Mouse (Mus musculus) lung, adult 18-20 months (tissue): ENCODE data around the gene Fmnl2.

ENCODE experiments used
- DNase-seq, 2 experiments: peaks; one replicate each; pipeline ENCODE4 v3.0.0; 2022; ENCODE audit warnings: mixed read lengths in 2 of 2

Gene Fmnl2

DNA sequence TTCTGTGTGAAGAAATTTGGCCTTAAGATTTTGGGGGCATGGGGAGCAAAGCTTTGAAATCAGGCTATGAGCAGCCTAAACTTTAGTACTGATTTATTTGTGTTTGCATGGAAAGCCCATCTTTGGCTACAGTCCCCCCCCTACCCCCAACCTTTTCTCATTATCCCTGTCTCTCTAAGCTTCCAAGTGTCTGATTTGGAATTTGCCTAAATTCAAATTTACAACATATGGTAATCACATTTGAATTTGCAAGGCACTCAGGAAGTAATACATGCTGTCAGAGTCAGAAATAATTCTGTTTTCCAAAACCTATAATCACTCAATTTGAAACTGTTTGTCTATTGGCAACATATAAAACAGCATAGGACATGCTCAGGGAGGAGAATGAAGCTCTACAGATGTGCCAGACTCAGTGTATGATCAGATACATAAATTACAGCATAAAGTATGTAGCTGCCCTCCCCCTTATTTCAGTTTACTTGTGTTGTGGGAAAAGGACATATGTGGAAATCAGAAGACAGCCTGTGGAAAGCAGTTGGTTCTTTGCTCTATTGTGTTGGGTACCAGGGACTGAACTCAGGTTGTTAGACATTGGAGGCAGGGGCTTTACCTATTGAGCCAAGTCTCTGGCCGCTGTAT is 190.2 kb downstream of the Fmnl2 start:
- no peak for DNase-seq

- DNase-seq: no peak
Observed at GRCm38 (mm10) chr2:53050376-53050775, 192.7 kb downstream of the Fmnl2 start.

DNA sequence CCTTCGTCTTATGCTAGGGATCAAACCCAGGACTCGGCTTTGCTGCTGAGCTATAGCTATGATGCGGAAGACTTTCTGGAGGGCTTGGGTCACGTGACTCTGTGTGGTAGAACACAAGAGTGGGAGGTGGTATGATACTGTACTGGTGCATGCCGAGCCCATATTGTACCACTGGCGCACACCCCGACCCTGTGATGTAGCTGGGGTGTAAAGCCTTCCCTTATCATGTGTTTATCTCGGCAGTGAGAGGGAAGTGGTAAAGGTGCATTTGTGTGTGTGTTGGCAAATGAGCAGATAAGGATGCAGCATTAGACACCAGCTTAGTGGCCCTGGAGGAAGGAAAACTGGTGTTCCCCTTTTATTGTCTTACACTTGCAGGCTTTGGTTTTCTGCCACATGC is 193.8 kb downstream of the Fmnl2 start:
- no peak for DNase-seq

DNA sequence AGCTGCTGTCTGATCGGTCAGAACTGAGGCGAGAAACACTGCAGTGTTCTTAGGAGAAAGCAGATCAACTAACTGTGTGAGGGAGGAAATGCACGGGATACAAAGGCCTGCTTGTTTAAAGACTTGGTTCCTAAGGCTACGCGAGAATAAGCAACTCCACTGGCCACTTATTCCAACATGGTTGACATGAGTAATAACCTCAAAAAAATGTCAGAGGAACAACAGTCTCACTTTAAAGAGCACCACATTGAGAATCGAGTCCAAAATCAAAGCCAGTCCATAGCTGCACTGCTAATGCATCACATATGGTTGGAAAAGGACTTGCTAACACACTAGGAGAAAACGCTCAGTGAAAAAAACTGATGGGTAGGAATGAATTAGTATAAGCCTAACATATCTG is 196.1 kb downstream of the Fmnl2 start:
- DNase-seq: no peak

DNA sequence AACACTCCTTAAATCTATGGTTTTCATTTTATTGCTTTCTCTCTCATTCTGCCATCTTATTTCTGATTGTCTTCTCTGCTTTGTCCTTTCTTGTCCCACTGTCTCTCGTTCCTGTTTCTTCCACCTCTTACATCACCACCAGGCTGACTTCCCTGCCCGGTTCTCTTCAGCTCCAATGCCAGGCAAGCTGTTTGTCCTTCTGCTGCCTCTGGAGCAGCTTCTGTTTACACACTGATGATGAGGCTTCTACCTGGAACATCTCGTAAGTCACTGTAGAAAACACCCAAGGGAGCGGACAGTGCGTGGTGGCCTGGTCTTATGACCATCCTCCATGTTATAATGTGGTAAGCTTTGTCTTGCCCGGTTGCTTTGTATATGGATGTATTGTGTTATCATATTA is 198.9 kb downstream of the Fmnl2 start:
- no peak for DNase-seq

GRCm38 (mm10) chr2:53057291-53057690 is 199.6 kb downstream of the Fmnl2 start:
- DNase-seq: no peak

- DNase-seq: no peak
Observed at GRCm38 (mm10) chr2:53061363-53062000, 203.8 kb downstream of the Fmnl2 start.

DNA sequence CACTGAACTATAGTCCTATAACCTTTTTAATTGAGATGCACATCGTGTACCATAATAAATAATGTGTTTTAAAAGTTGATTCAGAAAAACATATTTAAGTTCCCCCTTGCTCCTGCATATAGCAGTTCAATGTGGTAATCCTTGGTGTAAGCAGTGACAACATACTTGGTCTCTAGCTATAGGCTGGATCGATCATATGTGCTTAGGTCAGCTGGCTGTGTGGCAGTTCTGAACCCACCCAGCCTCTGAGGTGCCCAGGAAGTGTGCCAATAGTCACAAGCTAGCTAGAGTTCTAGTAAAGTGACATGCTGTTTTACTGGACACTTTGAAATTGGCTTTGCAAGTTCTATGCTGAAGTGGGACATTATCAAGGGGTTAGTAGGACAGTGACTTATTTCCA is 209.3 kb downstream of the Fmnl2 start:
- DNase-seq: no peak

GRCm38 (mm10) chr2:53070607-53071006 is 212.9 kb downstream of the Fmnl2 start:
- DNase-seq: peak; percentile 40 to 60

DNA sequence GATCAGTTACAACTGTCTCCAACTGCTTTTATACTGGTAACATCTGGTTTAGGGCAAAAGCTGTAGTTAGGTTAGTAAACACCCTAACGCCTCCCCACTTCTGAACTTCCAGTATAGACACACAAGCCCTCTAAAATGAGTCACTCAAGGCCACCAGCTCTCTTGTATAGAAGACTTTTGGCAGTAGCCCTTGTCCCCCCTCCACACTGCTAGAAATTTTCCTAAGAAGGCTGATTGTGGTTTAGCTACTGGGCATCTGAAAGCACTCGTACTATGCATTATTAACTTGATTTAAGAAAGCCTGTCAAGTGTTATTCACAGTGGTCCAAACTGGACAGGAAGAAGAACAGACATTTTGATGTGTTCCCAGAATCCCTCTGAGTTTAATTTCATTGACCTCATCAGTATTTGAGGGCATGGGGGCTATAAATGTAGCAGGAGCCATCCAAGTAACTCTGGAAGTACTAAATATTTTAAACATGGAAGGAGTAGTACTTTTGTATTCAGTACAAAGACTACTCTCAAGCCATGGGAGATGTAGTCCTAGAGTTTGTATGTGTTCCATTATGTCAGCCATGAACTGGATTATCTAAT is 222.1 kb downstream of the Fmnl2 start:
- DNase-seq: no peak

DNA sequence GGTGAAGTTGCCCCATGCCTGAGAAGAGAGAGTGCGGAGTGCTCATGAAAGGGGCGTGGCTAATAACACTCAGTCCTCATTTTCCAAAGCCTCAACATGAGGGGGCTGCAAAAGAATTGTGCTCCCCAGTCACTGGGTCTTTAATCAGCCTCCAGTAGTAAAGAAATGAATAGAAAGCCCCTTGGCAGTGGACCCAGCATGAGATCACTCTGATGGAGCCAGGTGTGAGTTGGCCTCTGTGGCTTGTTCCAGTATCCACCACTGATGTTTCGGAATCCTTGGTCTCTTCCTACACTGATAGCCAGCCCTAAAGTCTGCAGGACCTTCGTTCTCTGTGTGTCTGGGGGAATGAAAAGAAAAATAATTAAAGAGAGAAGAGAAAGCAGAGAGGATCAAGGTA is 224.4 kb downstream of the Fmnl2 start:
- DNase-seq: no peak

DNA sequence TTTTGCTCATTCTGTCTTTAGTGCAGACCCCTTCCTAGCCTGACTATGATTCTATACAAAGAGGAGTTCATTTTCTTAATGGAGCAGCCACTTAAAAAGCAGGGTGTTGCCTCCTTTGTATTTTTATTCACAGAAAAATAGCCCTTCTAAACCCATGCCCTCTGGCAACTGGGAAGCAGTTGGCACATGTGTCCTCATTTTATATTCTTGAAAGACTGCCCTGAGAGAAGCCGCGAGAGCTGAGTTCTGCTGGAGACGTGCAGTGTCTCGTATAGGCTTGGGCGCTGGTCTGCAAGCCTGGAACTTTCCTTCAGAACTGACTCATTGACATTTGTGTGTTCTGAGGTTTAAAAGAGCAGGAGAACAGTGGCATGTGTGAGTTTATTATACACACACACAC is 224.8 kb downstream of the Fmnl2 start:
- no peak for DNase-seq

- DNase-seq: peak in 1 of 2 experiments; percentile 7
Observed at GRCm38 (mm10) chr2:53083241-53083640, 225.6 kb downstream of the Fmnl2 start.

DNA sequence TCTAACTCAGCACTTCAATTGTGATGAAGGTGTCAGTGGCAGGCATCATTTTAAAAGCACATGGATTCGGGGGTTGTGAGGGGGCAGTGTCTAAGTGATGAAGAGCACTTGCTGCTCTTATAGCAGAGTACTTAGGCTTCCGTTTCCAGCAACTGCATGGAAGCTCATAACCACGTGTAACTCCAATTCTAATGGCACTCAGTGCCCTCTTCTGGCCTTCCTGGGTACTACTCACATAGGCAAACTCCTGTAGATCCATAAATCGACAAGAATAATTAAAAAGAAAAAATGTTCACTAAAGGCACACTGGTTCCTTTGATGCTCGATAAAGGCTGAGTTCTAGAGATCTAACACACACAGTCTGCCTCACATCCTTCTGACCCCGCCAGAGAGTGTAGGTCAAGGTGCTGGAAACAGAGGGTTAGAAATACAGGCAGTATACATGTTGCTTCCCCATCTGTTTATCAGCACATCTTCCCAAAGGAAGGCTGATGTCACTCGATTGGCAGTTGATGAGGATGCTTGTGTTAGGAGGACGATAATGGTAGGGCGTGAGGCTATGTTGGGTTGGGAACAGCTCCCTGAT is 228.1 kb downstream of the Fmnl2 start:
- peak; percentile 26 to 50 for DNase-seq

- DNase-seq: no peak
Observed at GRCm38 (mm10) chr2:53088744-53089143, 231.1 kb downstream of the Fmnl2 start.

GRCm38 (mm10) chr2:53095031-53095430 is 237.4 kb downstream of the Fmnl2 start:
- DNase-seq: no peak

- no peak for DNase-seq
Observed at GRCm38 (mm10) chr2:53095489-53095888, 237.8 kb downstream of the Fmnl2 start.

GRCm38 (mm10) chr2:53100093-53100492 is 242.4 kb downstream of the Fmnl2 start:
- no peak for DNase-seq

DNA sequence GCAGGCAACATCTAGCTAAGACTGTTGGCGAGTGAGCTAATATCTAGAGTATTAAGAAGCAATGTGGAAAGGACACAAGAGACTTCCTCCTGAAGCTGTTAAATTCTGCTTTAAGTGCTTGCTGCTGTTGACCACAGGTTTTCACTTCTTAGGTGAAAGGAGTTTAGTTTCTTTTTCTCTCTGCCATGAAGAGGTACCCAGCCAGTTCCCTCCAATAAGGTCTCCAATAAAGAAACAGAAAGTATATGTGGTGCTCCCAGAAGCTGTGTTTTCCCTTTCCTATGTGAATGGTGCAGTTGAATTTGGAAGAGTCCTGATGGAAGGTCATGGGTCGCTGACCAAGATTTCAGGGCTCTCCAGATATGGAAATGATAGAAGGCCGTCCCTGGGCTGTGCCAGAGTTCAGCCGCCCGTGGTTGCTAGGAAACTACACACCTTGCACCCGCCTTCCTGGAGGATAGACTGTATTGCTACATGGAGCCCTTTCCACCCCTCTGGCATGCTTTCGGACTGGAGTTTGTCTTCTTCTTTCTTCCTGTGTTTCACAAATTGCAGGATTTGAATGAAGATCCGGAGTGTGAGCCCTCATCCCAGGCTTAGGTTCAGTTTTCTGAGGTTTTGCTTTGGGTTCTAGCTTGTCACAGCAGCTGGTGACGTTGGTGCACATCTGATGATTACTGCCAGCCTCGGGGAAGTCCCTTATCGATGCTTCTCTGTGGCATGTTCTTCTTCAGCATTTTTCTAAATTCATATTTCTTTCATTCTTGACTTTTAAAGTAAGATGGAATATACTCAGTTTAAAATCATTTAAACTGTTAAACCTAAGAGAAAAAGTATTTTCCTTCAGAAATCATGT is 244.5 kb downstream of the Fmnl2 start:
- no peak for DNase-seq

DNA sequence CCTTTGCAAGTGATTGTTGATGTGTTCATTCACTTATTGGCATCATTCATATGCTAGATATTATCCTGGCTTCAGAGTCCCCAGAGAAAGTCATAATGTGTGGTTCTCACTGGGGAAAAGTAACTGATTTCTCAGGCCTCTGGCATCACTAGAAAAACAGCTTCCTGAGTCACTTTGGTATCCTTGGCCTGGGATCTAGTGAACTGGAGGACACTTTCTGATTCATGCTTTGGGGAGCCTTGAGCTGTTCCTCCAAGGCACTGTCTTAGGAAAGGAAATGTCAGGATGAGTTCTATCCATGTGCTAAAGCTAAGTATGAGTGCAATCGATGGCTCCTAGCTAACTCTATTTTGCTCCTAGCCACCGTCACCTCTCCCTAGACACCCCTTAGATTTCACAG is 245.2 kb downstream of the Fmnl2 start:
- DNase-seq: no peak

GRCm38 (mm10) chr2:53105408-53105807 is 247.7 kb downstream of the Fmnl2 start:
- DNase-seq: peak in 1 of 2 experiments; percentile 39

- DNase-seq: no peak
Observed at GRCm38 (mm10) chr2:53106056-53106455, 248.4 kb downstream of the Fmnl2 start.

- no peak for DNase-seq
Observed at GRCm38 (mm10) chr2:53106472-53106871, 248.8 kb downstream of the Fmnl2 start.
